Mouse (Mus musculus): ENCODE data around the gene 6030452D12Rik.

GRCm38 (mm10) chr8:106533709-106534108, 33.4 kb downstream of the 6030452D12Rik start:
- TF ChIP-seq POLR2A (IDR thresholded peaks at IDR 0.05; ENCODE audit: control insufficient read depth, low read depth, low read length) = no peak
- TF ChIP-seq CTCF (IDR thresholded peaks at IDR 0.05; ENCODE audit: control insufficient read depth, insufficient read depth, insufficient replicate concordance, low read depth, low read length) = no peak

Data from testis, adult 2 months (tissue).